16 mouse cellular contexts compared by ENCODE assay signal in the genomic region with DNA sequence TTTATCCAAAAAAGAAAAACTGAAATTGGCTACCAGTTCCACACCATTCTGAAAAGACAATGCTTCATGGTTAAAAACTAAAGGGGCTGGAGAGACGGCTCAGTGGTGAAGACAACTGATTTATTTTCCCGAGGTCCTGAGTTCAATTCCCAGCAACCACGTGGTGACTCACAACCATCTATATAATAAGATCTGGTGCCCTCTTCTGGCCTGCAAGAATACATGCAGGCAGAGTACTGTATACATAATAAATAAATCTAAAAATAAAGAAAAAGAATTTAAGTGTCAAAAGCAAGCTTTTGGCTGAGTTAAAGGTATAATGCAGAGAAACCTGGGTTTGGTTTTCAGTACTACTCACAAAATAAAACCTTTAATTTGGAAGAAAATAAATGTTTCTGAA. TPM values are rescaled to one million over a fixed set of nuclear protein-coding genes. Genes with fewer than 3 reads are reported as not detected.
DNase-seq lines count a peak whose midpoint lies in the region; ATAC-seq and TF ChIP-seq lines count a peak whose summit lies in the region.
"Had no signal": no experiment of that assay in that cellular context is flagged by ENCODE, and none has a peak within 500 bp of the region (broad histone marks: within the 10 kb centered on the region; RNA-seq: fewer than 3 reads in every experiment).

No protein-coding gene starts in this region.

- ATAC-seq in intestine, embryonic 14.5 days (replicated peaks; ENCODE audit: low FRiP score, low TSS enrichment, low read depth), result no peak
- ATAC-seq in intestine, embryonic 16.5 days, result no peak
- no peak for ATAC-seq in midbrain, postnatal 0 days (ENCODE audit: low FRiP score)
- ATAC-seq in midbrain, embryonic 11.5 days (ENCODE audit: low FRiP score), result no peak
- ATAC-seq in Patski, result no peak
- ATAC-seq: forebrain, embryonic 15.5 days; midbrain, embryonic 15.5 days had no signal

- H3K4me1 ChIP-seq in intestine, embryonic 14.5 days (replicated peaks; ENCODE audit: control insufficient read depth, insufficient read depth, low read length), result no peaks in the 10 kb centered on the region
- no peaks in the 10 kb centered on the region for H3K4me1 ChIP-seq in intestine, embryonic 16.5 days (ENCODE audit: control insufficient read depth, insufficient read depth, low read length)
- no peaks in the 10 kb centered on the region for H3K4me1 ChIP-seq in midbrain, postnatal 0 days (ENCODE audit: insufficient read depth, low read length)
- H3K4me1 ChIP-seq in midbrain, embryonic 11.5 days (ENCODE audit: control insufficient read depth, insufficient read depth, low read length), result no peaks in the 10 kb centered on the region
- H3K4me1 ChIP-seq: forebrain, embryonic 15.5 days; hindbrain, embryonic 12.5 days; midbrain, embryonic 15.5 days had no signal

- H3K4me3 ChIP-seq in intestine, embryonic 14.5 days (ENCODE audit: low read depth, low read length), result no peak overlapping the region
- H3K4me3 ChIP-seq in intestine, embryonic 16.5 days (ENCODE audit: low read length), result no peak overlapping the region
- H3K4me3 ChIP-seq in midbrain, postnatal 0 days (ENCODE audit: low read depth, low read length), result no peak overlapping the region
- no peak overlapping the region for H3K4me3 ChIP-seq in midbrain, embryonic 11.5 days (ENCODE audit: low read depth, low read length)
- H3K4me3 ChIP-seq: forebrain, embryonic 15.5 days; hindbrain, embryonic 12.5 days; midbrain, embryonic 15.5 days had no signal

- peaks cover 73% of the 10 kb centered on the region for H3K36me3 ChIP-seq in intestine, embryonic 14.5 days (ENCODE audit: control insufficient read depth, insufficient read depth, low read length)
- H3K36me3 ChIP-seq in intestine, embryonic 16.5 days (ENCODE audit: control insufficient read depth, insufficient read depth, low read length), result peaks cover 8% of the 10 kb centered on the region
- peaks cover 35% of the 10 kb centered on the region for H3K36me3 ChIP-seq in midbrain, postnatal 0 days (ENCODE audit: insufficient read depth, low read length)
- peaks cover 23% of the 10 kb centered on the region for H3K36me3 ChIP-seq in midbrain, embryonic 11.5 days (ENCODE audit: control insufficient read depth, insufficient read depth, low read length)

- H3K27ac ChIP-seq in intestine, embryonic 14.5 days (ENCODE audit: low read depth), result no peak overlapping the region
- H3K27ac ChIP-seq in intestine, embryonic 16.5 days (ENCODE audit: low read length), result no peak overlapping the region
- no peak overlapping the region for H3K27ac ChIP-seq in midbrain, postnatal 0 days (ENCODE audit: low read depth, low read length)
- no peak overlapping the region for H3K27ac ChIP-seq in midbrain, embryonic 11.5 days (ENCODE audit: low read depth, low read length)
- H3K27ac ChIP-seq: forebrain, embryonic 15.5 days; hindbrain, embryonic 12.5 days; midbrain, embryonic 15.5 days had no signal

- no peaks in the 10 kb centered on the region for H3K27me3 ChIP-seq in intestine, embryonic 14.5 days (replicated peaks; ENCODE audit: control insufficient read depth, insufficient read depth, low read length)
- no peaks in the 10 kb centered on the region for H3K27me3 ChIP-seq in intestine, embryonic 16.5 days (replicated peaks; ENCODE audit: control insufficient read depth, insufficient read depth, low read length)
- H3K27me3 ChIP-seq in midbrain, postnatal 0 days (ENCODE audit: insufficient read depth, low read length), result no peaks in the 10 kb centered on the region
- H3K27me3 ChIP-seq in midbrain, embryonic 11.5 days (ENCODE audit: control insufficient read depth, insufficient read depth, low read length), result no peaks in the 10 kb centered on the region
- H3K27me3 ChIP-seq in Patski, result no peaks in the 10 kb centered on the region
- H3K27me3 ChIP-seq: forebrain, embryonic 15.5 days; hindbrain, embryonic 12.5 days; midbrain, embryonic 15.5 days had no signal

- no peak overlapping the region for H3K9ac ChIP-seq in intestine, embryonic 14.5 days (ENCODE audit: low read length)
- H3K9ac ChIP-seq in intestine, embryonic 16.5 days (ENCODE audit: low read depth, low read length), result no peak overlapping the region
- H3K9ac ChIP-seq in midbrain, postnatal 0 days (replicated peaks; ENCODE audit: low read length, poor library complexity, severe bottlenecking), result no peak overlapping the region
- no peak overlapping the region for H3K9ac ChIP-seq in midbrain, embryonic 11.5 days (ENCODE audit: low read length)
- H3K9ac ChIP-seq: forebrain, embryonic 15.5 days; hindbrain, embryonic 12.5 days; midbrain, embryonic 15.5 days had no signal

- no peaks in the 10 kb centered on the region for H3K9me3 ChIP-seq in intestine, embryonic 14.5 days (ENCODE audit: control insufficient read depth, low read length)
- 0 out of 2 replicates have a peak, but pooled peaks cover 4% of the 10 kb centered on the region for H3K9me3 ChIP-seq in intestine, embryonic 16.5 days (ENCODE audit: control insufficient read depth, low read length)
- H3K9me3 ChIP-seq in midbrain, postnatal 0 days (ENCODE audit: low read length), result no peaks in the 10 kb centered on the region
- H3K9me3 ChIP-seq in midbrain, embryonic 11.5 days (ENCODE audit: control insufficient read depth, low read length), result no peaks in the 10 kb centered on the region
- H3K9me3 ChIP-seq: forebrain, embryonic 15.5 days; hindbrain, embryonic 12.5 days; midbrain, embryonic 15.5 days had no signal

- TF ChIP-seq CTCF in midbrain, postnatal 0 days (IDR thresholded peaks at IDR 0.05), result peak; percentile 30
- TF ChIP-seq CTCF in Patski (IDR thresholded peaks at IDR 0.05), result peak; percentile 65

- DNase-seq in intestine, embryonic 14.5 days (ENCODE audit: low spot score), result peak; percentile 23
- no peak for DNase-seq in midbrain, postnatal 0 days (ENCODE audit: low spot score)
- no peak for DNase-seq in midbrain, embryonic 11.5 days (ENCODE audit: low spot score, missing footprints)
- no peak for DNase-seq in Patski (ENCODE audit: low read depth, low spot score)
- DNase-seq in cerebellum, adult 9-11 months, result no peak
- DNase-seq in kidney, postnatal 25 days, result no peak
- DNase-seq: adrenal gland, adult 2 months; cerebellum, postnatal 36 days; heart, postnatal 10 days; kidney, adult 11 months; kidney, postnatal 14 days; thymus, adult 2 months had no signal

- H3K4me2 ChIP-seq in intestine, embryonic 14.5 days (ENCODE audit: low read length), result no peak overlapping the region
- no peak overlapping the region for H3K4me2 ChIP-seq in intestine, embryonic 16.5 days (ENCODE audit: low read depth, low read length)
- H3K4me2 ChIP-seq in midbrain, postnatal 0 days (ENCODE audit: low read depth, low read length, poor library complexity, severe bottlenecking), result no peak overlapping the region
- H3K4me2 ChIP-seq in midbrain, embryonic 11.5 days, result no peak overlapping the region
- H3K4me2 ChIP-seq: forebrain, embryonic 15.5 days; hindbrain, embryonic 12.5 days; midbrain, embryonic 15.5 days had no signal

- POLR2A ChIA-PET in Patski (lab: Charles Lee), result no interaction called here

- in situ Hi-C loops in Patski (cut with MboI; ENCODE audit: low pct_unique_long_range_greater_than_20kb), result no loop called here

- 79% methylated on average over 3 of the region's 3 CpGs for WGBS in intestine, embryonic 14.5 days
- 80% methylated on average over 3 of the region's 3 CpGs for WGBS in intestine, embryonic 16.5 days
- 88% methylated on average over 3 of the region's 3 CpGs for WGBS in midbrain, postnatal 0 days
- 77% methylated on average over 3 of the region's 3 CpGs for WGBS in midbrain, embryonic 11.5 days

- CTCF ChIA-PET in Patski (lab: Charles Lee), result interaction anchor here (0.7 to 1.5 kb wide), 2 partner anchors 9 to 15 kb away, joined by 4 to 6 read pairs; no protein-coding TSS in a partner anchor

RNA-seq across cellular contexts. Expression of a gene that starts 32.9 kb away (rescaled TPM):
- polyA plus RNA-seq in intestine, embryonic 14.5 days (2014; fragmentation: Nextera tagmentation; extraction: Ambion mirVana), result 12.9 and 19.4 TPM in 2 replicates
- 15.8 and 17.1 TPM in 2 replicates for polyA plus RNA-seq in intestine, embryonic 16.5 days (2015; fragmentation: Nextera tagmentation; extraction: Ambion mirVana)
- total RNA-seq in midbrain, postnatal 0 days (2014; rRNA removed), result 10.3 and 12.8 TPM in 2 replicates
- polyA plus RNA-seq in midbrain, postnatal 0 days (2015; fragmentation: Nextera tagmentation; extraction: Ambion mirVana), result 12.6 and 13.6 TPM in 2 replicates
- polyA plus RNA-seq in midbrain, embryonic 11.5 days (2014; fragmentation: Nextera tagmentation; extraction: Ambion mirVana), result 4.4 and 5.5 TPM in 2 replicates
- 33.5 TPM for polyA plus RNA-seq in Patski (2021)

RNA-seq across cellular contexts. Expression of a gene that starts 44.7 kb away (rescaled TPM):
- polyA plus RNA-seq in intestine, embryonic 14.5 days (2014; fragmentation: Nextera tagmentation; extraction: Ambion mirVana), result 5.7 and 7.7 TPM in 2 replicates
- 3.4 and 3.7 TPM in 2 replicates for polyA plus RNA-seq in intestine, embryonic 16.5 days (2015; fragmentation: Nextera tagmentation; extraction: Ambion mirVana)
- total RNA-seq in midbrain, postnatal 0 days (2014; rRNA removed), result 35.5 and 44.1 TPM in 2 replicates
- 17.6 and 20.3 TPM in 2 replicates for polyA plus RNA-seq in midbrain, postnatal 0 days (2015; fragmentation: Nextera tagmentation; extraction: Ambion mirVana)
- 7.0 and 12.4 TPM in 2 replicates for polyA plus RNA-seq in midbrain, embryonic 11.5 days (2014; fragmentation: Nextera tagmentation; extraction: Ambion mirVana)
- 18.2 TPM for polyA plus RNA-seq in Patski (2021)
